Mouse (Mus musculus): Measurements from ENCODE around the gene Txnrd1.

Gene Txnrd1

DNA sequence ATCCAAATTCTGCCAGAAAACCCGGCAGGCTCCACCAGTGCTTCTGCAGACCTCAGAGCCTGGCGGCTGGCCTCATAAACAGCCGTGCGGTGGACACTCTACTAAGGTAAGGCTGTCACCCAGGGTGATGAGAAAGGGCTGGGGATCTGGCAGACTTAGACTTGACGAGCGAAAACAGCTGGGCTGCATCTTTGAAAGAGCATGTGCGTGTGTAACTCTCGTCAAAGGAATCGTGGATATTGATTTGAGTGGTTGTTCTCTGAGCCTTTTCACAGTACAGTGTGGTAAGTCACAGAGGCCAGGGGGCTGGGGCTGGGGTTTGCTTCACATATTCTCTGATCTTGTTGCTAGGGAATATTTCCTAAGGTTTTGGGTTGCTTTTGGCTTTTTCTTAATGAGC lies at the start of gene Txnrd1:
Gene Txnrd1, plus strand, starts transcription at position 26 of the 400 bp plus-strand sequence.
- in situ Hi-C loops (cut with MboI, MseI), result no loop called here

DNA sequence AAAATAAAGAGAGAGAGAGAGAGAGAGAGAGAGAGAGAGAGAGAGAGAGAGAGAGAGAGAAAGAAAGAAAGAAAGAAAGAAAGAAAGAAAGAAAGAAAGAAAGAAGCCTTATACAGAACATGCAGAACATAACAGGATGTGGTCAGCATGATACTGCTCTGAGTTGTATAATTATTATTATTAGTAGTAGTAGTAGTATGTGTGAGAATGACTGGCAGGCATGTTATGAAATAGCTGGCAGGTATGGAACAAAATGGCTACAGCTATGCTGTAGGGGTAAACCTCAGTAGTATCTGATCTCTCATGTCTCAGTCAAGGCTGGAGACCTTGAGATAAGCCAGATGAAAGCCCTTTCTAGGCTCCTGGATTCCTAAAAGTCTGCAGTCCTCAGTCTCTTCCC lies 44.6 kb upstream of the Txnrd1 start:
- in situ Hi-C loops (cut with MboI, MseI), result no loop called here

DNA sequence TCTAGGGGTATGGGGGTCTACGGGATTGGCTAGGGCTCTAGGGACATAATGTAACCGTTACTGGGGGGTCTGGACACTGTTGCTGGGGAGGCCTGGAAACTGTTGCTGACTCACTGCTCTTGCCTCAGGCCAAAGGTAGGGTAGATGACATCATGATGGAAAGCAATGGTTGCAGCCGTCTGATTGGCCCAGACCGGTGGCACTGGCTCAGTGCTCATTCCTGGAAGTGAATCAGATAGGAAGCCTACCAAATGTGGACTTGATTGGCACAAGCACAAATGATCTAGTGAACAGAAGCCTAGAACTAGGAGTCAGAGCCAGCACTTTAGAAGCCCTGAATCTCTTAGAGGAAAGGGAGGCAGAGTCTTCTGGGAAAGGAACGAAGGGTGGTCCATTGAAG lies 43.2 kb upstream of the Txnrd1 start:
- in situ Hi-C loops (cut with MboI, MseI), result loop anchor here (10.0 kb wide), 1 partner anchor 214 kb away; no protein-coding TSS in a partner anchor

DNA sequence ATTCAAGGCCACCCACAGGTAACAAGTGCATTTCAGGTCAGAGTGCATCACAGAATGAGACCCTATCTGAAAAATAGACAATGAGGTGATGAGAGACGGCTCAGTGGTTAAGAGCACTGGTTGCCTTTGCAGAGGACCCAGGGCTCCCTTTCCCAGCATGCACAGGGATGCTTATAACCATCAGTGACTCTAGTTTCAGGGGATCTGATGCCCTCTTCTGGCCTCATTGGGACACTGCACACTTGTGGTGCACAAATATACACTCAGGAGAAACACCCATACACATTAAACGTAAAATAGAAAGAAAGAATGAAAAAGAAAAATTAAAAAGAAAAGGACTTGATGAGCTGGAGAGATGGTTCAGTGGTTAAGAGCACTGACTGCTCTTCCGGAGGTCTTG lies 42.0 kb upstream of the Txnrd1 start:
- in situ Hi-C loops (cut with MboI, MseI), result loop anchor here (10.0 kb wide), 1 partner anchor 213 kb away; no protein-coding TSS in a partner anchor

DNA sequence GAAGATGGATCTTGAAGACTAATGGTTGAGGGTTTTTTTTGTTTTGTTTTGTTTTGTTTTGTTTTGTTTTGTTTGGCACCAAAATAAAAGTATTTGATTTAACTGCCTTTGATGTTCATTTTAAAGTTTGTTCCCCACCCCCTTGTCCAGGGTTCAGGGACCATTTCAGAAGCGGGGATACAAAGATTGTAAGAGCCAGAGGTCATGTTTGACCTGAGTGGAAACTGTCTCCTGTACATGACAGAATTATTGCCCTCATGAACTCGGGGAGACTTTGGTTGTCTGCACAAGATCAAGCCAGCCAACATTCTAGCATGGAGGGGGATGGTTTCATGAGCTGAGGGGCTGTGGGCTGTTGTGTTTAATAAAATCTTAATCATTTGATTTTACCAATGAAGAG lies 41.4 kb upstream of the Txnrd1 start:
- in situ Hi-C loops (cut with MboI, MseI), result loop anchor here (10.0 kb wide), 1 partner anchor 212 kb away; no protein-coding TSS in a partner anchor

DNA sequence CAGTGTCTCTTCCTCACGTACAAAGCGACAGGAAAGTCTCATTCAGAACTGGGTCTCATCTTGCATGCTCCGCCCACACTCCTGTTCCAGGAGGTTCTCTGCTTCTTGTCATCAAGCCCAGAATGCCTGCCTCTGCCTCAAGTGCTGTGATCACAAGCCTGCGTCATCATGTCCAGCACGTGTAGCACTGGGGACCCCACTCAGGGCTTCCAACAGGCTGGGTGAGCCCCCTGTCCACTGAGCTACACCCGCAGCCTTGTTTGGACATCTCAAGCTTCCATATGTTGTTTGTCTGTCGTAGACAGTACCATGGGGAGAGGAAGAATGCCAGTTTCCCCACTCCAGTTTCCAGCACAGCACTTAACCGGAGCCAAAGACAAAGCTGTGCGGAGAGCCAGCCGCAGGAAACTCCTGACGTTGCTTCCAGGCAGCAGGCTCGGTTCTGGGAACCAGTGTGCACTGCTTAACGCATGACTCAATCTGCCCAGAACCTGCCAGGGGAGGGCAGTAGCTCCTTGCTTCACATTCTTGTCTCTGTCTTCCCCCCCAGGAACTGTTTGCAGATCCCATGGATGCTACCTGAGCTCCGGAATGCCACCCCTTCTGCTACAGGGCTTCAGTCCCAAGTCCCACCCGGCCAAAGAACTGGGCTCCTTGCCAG lies 38.5 kb upstream of the Txnrd1 start:
- in situ Hi-C loops (cut with MboI, MseI), result loop anchor here (10.0 kb wide), 1 partner anchor 210 kb away; no protein-coding TSS in a partner anchor

GRCm38 (mm10) chr10:82795767-82796166 lies 38.0 kb upstream of the Txnrd1 start:
- in situ Hi-C loops (cut with MboI, MseI), result loop anchor here (10.0 kb wide), 1 partner anchor 209 kb away; no protein-coding TSS in a partner anchor

GRCm38 (mm10) chr10:82796471-82797118 lies 37.2 kb upstream of the Txnrd1 start:
- in situ Hi-C loops (cut with MboI, MseI), result loop anchor here (10.0 kb wide), 1 partner anchor 208 kb away; no protein-coding TSS in a partner anchor

DNA sequence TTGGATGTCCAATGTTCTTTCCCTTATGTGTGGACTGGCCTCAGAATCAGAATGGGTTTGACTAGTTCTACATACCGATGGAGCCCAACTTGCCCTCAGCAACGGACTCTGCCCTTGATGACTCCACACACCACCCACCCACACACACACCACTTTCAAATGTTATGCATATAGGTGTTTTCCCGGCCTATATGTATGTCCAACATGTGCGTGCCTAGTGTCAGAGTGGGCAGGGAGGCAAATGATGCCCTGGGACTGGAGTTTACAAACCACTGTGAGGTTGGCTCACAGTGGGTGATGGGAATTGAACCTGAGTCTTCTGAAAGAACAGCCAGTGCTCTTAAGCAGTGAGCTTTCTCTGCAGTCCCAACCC lies 36.6 kb upstream of the Txnrd1 start:
- in situ Hi-C loops (cut with MboI, MseI), result loop anchor here (10.0 kb wide), 1 partner anchor 208 kb away; no protein-coding TSS in a partner anchor

DNA sequence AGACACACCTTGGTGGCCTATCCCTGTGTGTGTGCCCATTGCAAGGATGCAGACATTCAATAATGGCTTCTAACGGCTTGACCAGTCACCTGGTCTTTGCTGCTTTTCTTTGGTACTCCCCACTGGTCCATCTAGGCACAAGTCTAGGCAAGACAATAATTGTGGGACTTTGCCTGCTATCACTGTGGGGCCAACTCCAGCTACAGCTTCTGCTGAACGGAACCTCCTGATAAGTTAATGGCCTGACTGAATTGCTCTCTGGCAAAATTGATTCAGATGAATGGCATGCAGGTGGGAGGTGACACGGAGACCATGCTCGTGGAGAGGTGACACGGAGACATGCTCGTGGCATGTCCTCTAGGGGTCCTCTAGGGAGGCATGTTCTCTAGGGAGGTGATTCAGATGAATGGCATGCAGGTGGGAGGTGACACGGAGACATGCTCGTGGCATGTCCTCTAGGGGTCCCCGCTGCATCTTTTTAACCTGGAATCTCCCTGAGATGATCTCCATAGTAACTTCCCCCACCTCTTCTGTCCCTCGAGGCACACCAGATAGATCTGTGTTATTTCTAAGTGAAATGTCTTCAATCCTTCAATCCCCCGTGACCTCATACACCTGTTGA lies 35.3 kb upstream of the Txnrd1 start:
- in situ Hi-C loops (cut with MboI, MseI), result loop anchor here (10.0 kb wide), 1 partner anchor 206 kb away; no protein-coding TSS in a partner anchor

DNA sequence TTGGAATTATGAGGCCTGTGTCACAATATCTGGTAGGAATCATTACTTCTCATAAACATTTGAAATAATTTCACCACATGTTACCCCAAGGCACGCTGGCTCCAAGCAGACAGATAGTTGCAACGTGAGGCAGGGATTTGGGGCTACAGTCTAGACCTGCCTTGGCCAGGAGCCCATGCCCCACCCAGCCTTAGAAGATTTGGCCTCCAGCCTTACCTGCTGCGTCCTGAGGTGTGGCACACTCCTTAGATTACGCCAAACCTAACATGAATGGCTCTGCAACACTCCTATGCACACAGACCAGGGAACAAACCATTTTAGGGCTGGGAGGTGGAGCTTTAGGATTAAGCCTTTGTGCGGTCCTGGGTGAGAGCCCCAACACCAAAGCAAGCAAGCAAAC lies 33.7 kb upstream of the Txnrd1 start:
- in situ Hi-C loops (cut with MboI, MseI), result no loop called here

DNA sequence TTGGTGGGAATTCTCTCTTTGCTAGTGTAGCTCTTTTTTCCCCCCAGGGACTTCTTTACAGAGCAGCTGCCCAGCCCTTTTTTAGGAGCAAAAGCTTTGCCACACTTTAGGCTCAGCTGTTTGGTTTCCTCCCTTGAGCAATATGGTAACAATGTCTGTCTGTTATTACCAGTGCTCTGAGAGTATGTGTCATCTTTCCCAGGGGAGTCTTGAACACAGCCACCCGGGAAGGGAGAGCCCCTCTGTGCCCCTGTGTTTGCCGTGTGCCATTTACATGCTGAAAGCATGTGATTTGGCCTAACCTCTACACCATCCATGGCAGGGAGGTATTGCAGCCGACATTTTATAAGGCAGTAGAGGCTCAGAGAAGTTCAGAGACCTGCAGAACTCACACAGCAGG lies 29.4 kb upstream of the Txnrd1 start:
- in situ Hi-C loops (cut with MboI, MseI), result no loop called here

DNA sequence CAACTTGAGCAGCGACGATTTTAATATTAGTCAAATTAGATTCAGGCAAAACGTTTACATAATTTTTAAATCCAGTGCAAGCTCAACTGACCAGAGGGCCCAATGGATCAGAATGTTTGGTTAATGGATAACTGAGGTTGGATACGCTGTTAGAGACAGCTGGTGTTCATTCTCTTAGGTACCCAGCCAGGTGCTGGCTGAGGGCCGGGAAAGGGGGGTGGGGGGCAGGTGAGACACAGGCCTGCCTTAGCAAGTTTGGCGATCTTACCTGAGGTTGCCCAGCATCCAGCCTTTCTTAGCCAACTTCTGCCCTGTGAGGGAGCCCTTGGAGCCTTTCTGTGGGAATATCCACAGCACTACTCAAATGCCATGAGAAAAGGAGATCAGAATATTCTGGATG lies 28.6 kb upstream of the Txnrd1 start:
- in situ Hi-C loops (cut with MboI, MseI), result no loop called here

GRCm38 (mm10) chr10:82806414-82806813 lies 27.3 kb upstream of the Txnrd1 start:
- in situ Hi-C loops (cut with MboI, MseI), result no loop called here

- in situ Hi-C loops (cut with MboI, MseI), result no loop called here
These were observed 26.5 kb upstream of the Txnrd1 start for GRCm38 (mm10) chr10:82807238-82807637.

DNA sequence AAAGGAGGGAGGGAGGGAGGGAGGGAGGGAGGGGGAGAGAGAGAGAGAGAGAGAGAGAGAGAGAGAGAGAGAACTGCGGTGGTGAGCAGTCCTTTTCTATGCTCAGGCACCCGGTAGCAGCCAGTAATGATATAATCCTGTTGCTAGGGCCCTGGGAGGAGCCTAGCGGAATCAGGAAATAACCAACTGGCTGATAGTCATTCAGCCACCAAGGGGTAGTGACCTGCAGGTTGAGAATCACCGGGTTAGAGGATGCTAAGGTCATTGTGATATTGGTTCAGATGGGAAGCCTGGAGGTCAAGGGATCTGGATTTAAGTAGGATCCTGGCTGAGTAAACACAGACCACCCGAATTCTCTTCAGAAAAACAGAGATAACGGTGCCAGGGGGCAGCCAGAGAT lies 25.6 kb upstream of the Txnrd1 start:
- in situ Hi-C loops (cut with MboI, MseI), result no loop called here

GRCm38 (mm10) chr10:82808891-82809290 lies 24.9 kb upstream of the Txnrd1 start:
- in situ Hi-C loops (cut with MboI, MseI), result no loop called here

DNA sequence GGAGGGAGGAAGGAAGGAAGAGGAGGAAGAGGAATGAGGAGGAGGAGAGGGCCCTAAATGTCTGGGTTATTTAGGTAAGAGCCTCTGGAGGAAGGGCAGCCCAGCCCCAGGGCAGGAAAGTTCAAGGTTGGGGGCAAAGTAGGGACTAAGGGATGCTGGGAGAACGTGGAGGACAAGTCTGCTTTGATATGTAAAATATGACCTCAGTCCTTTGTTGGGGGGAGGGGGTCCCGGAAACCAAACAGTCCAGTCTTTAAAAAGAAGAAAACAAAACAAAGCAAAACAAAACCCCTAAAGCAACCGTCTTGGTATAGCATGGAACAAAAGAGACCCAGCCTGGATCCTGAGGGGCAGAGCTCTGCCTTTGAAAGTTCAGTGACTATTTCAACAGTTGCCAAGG lies 24.4 kb upstream of the Txnrd1 start:
- in situ Hi-C loops (cut with MboI, MseI), result no loop called here

DNA sequence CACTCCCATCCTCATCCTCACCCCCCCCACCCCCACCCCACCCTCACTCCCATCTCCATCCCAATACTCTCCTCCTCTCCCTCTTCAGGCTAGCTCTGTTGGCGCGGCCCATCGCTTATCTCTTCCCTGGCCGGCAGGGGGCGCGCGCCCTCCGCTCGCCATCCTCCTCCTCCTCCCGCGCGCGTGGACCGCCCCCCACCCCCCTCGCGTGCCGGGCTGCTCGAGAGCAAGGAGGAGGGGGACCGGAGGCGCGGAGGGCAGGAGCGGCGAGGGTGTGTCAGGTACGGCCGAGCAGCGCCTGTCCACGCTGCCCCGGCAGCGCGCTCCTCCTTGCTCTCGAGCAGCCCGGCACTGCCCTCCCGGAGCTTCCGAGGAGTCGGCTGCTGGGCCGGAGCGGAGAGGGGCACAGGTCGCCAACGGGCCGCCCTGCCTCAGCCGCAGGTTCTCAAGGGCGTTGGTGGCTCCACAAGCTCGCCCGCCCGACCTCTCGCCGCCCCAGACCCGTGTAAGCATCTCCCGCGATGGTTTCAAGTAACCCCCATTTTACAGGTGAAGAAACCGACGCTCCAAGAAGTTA lies 21.8 kb upstream of the Txnrd1 start:
- in situ Hi-C loops (cut with MboI, MseI), result loop anchor here (5.0 kb wide), 1 partner anchor 50 kb away; no protein-coding TSS in a partner anchor

DNA sequence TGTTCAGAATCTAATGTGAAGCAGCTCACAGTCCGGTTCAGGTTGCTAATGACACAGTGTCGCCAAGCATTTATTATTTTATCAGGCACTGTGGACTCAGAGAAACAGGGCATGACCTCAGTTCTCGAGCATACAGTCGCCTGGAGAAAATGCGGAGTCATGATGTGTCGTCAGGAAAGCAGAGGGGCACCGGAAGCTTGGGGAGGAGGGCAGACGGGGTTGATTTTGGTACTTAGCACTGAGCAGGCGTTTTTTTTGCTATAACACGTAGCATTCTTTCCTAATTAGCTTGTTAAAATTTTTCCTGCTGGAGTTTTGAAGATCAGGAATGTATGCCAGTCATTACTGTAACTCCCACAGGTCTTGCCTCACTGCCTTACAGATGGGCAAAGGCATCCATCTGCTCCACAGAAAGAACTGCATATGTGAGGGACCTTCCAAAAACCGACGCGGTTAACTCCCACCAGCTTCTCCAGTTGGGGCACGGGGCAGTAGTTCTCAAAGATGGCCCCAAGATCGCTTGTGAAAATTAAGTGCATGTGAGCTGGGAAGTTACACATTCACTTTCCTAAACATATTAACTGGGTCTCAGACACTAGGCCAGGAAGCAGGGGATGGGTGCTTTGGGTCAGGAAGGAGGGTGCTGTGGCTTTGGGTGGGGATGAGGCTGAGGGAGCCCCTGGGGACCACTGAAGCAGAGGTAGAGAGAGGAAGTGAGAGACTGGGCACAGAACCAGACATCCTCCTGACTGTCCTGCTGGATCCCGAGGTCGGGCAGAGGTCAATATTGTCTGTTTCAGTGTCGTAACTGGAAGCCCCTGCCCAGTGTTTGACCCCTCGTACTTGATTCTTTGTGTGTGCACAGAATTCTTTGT lies 19.4 kb upstream of the Txnrd1 start:
- in situ Hi-C loops (cut with MboI, MseI), result loop anchor here (5.0 kb wide), 1 partner anchor 48 kb away; no protein-coding TSS in a partner anchor

DNA sequence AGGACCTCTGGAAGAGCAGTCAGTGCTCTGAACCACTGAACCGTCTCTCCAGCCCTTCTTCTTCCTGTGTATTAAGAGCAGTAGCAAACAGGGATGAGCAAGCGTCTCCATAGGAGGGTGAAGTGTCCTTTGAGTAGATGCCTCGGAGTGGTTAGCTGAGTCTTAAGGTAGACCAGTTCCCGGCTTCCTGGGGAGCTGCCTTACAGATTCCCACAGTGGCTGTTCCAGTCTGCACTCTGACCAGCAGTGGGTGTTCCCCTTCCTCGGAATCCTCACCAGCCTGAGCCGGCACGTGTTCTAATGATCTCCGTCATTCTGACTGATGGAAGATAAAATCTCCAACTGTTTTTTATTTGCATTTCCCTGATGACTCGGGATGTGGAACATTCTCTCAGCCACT lies 17.3 kb upstream of the Txnrd1 start:
- in situ Hi-C loops (cut with MboI, MseI), result no loop called here

Measured in T-helper 2 cell (primary cell).